Mouse (Mus musculus): Measurements from ENCODE around the gene Ktn1.
A peak's percentile ranks its signal among the peaks of the same experiment; 100 is the strongest.

The Ktn1 gene

GRCm38 (mm10) chr14:47664470-47664864, 16.2 kb downstream of the Ktn1 start:
- DNase-seq (ENCODE audit: low spot score in 2 of 2): no peak

- DNase-seq (ENCODE audit: low spot score in 2 of 2): no peak
Observed at GRCm38 (mm10) chr14:47665061-47665778, 17.0 kb downstream of the Ktn1 start.

- no peak for DNase-seq (ENCODE audit: low spot score in 2 of 2)
Observed at GRCm38 (mm10) chr14:47668096-47668495, 19.8 kb downstream of the Ktn1 start.

GRCm38 (mm10) chr14:47682886-47683285, 34.6 kb downstream of the Ktn1 start:
- DNase-seq (ENCODE audit: low spot score in 2 of 2): no peak

- DNase-seq (ENCODE audit: low spot score in 2 of 2): no peak
Observed at GRCm38 (mm10) chr14:47684579-47684978, 36.3 kb downstream of the Ktn1 start.

GRCm38 (mm10) chr14:47699126-47699525, 50.9 kb downstream of the Ktn1 start:
- no peak for DNase-seq (ENCODE audit: low spot score in 2 of 2)

- DNase-seq (ENCODE audit: low spot score in 2 of 2): no peak
Observed at GRCm38 (mm10) chr14:47709546-47709945, 61.3 kb downstream of the Ktn1 start.

GRCm38 (mm10) chr14:47715771-47716170, 67.5 kb downstream of the Ktn1 start:
- no peak for DNase-seq (ENCODE audit: low spot score in 2 of 2)

- DNase-seq (ENCODE audit: low spot score in 2 of 2): no peak
Observed at GRCm38 (mm10) chr14:47717916-47718606, 69.8 kb downstream of the Ktn1 start.

GRCm38 (mm10) chr14:47720023-47720422, 71.8 kb downstream of the Ktn1 start:
- no peak for DNase-seq (ENCODE audit: low spot score in 2 of 2)

- DNase-seq (ENCODE audit: low spot score in 2 of 2): no peak
Observed at GRCm38 (mm10) chr14:47723035-47723434, 74.8 kb downstream of the Ktn1 start.

GRCm38 (mm10) chr14:47728594-47728993, 80.3 kb downstream of the Ktn1 start:
- no peak for DNase-seq (ENCODE audit: low spot score in 2 of 2)

- DNase-seq (ENCODE audit: low spot score in 2 of 2): no peak
Observed at GRCm38 (mm10) chr14:47735354-47735753, 87.1 kb downstream of the Ktn1 start.

GRCm38 (mm10) chr14:47736471-47736870, 88.2 kb downstream of the Ktn1 start:
- DNase-seq (ENCODE audit: low spot score in 2 of 2): no peak

GRCm38 (mm10) chr14:47740316-47740996, 92.2 kb downstream of the Ktn1 start:
- DNase-seq (ENCODE audit: low spot score in 2 of 2): no peak

GRCm38 (mm10) chr14:47741046-47741445, 92.8 kb downstream of the Ktn1 start:
- DNase-seq (ENCODE audit: low spot score in 2 of 2): no peak

- DNase-seq (ENCODE audit: low spot score in 2 of 2): no peak
Observed at GRCm38 (mm10) chr14:47742674-47743073, 94.4 kb downstream of the Ktn1 start.

- no peak for DNase-seq (ENCODE audit: low spot score in 2 of 2)
Observed at GRCm38 (mm10) chr14:47745086-47745485, 96.8 kb downstream of the Ktn1 start.

GRCm38 (mm10) chr14:47747536-47747935, 99.3 kb downstream of the Ktn1 start:
- peak in 1 of 2 experiments; percentile 37 for DNase-seq (ENCODE audit: low spot score in 2 of 2)

GRCm38 (mm10) chr14:47748714-47749113, 100.5 kb downstream of the Ktn1 start:
- no peak for DNase-seq (ENCODE audit: low spot score in 2 of 2)

GRCm38 (mm10) chr14:47751422-47752205, 103.4 kb downstream of the Ktn1 start:
- peak; percentile 77 to 82 for DNase-seq (ENCODE audit: low spot score in 2 of 2)

GRCm38 (mm10) chr14:47753561-47753960, 105.3 kb downstream of the Ktn1 start:
- no peak for DNase-seq (ENCODE audit: low spot score in 2 of 2)
